Mouse (Mus musculus) adrenal gland, postnatal 36 days (tissue): ENCODE measurements around the gene Il17rc. TPM values are rescaled to one million over a fixed set of nuclear protein-coding genes. Genes with fewer than 3 reads are reported as not detected.

Experiments
- DNase-seq, 2 experiments: peaks; one replicate each; pipeline ENCODE4 v3.0.0; 2021; ENCODE audit warnings: mixed read lengths in 1 of 2
- microRNA-seq: library from miRNA; unstranded; fragments of <30 nt; microRNA quantifications from one replicate; pipeline ENCODE4 v1.2.0, GENCODE M21; 2021
- total RNA-seq, 2 experiments: library from RNA; stranded (reverse); gene quantifications; 2 replicates each; pipeline ENCODE4 v1.2.3; 2021

Gene Il17rc
- total RNA-seq, 2 experiments from 2014 or later: 18.1 to 19.5 TPM

- no peak for DNase-seq
Measured at GRCm38 (mm10) chr6:113495071-113495675, 23.9 kb downstream of the Il17rc start.

DNA sequence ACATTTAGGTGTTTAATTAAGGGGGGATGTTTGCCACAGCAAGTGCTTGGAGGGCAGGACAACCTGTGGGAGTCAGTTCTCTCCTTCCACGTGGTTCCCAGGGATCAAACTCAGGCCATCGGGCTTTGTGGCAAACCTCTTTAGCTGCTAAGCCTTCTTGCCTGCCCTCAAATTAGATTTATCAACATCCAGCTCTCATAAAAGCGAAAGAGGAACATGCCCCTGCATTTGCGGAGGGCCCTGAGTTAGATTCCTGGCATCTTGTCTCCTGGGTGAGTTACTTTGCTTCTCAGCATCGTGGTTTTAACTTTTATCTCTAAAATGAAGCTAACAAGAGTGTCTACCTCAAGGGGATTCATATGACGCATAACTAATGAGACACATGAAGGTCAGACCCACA lies 28.1 kb downstream of the Il17rc start:
- no peak for DNase-seq

- no peak for DNase-seq
Measured at GRCm38 (mm10) chr6:113501388-113502084, 30.3 kb downstream of the Il17rc start, which contains the start of gene Prrt3. TSS of gene Prrt3 (minus strand) at chr6:113501931.

DNA sequence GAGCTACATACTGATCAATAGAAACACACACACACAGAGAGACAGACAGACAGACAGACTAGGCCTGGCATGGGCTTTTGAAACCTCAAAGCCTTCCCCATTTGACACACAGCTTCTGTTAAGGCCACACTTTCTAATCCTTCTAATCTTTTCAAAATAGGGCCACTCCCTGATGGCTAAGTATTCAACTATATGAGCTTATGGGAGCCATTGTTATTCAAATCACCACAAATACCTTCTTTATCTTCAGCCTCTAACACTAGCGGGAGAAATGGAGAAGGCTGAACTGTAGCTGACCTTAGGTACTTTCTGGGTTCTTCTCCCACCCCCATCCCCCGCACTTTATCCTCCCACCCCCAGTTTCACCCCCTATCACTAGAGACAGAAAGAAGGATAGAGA lies 31.6 kb downstream of the Il17rc start:
- DNase-seq: no peak

DNA sequence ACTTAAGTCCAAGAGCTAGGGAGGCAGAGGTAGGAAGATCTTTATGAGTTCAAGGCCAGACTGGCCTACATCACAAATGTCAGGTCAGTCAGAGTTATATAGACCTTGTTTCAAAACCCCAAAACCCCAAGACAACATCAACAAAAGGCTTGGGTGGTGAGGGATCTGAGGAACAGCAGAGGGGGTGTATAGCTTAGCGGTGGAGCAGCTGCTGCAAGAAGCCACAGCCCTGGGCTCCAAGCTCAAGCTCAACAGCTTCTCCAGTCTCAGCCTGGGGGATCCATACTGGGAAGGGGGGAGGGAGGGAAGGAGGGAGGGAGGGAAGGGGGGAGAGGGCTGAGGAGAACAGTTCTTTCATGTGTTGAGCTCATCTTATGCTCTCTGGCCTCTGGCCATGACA lies 34.5 kb downstream of the Il17rc start:
- DNase-seq: no peak

DNA sequence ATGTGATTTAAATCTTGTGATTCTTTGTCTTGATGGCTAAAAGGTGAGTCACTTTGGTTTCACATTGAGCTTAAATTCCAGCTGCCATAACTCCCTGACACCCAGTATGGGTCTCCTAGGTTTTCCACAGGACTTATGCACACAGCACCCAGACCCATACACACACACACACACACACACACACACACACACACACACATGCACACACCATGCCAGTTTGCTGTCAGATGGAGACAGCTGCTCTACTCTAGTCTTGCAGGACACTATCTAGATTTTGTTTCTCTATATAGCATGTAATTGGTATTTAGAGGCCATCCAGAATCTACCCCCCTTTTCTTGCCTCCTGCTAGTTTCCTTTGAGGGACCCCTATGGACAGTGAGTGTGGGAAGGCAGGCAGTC lies 35.9 kb downstream of the Il17rc start:
- no peak for DNase-seq

GRCm38 (mm10) chr6:113508272-113508946 lies 37.2 kb downstream of the Il17rc start:
- peak in 1 of 2 experiments; percentile 15 for DNase-seq

GRCm38 (mm10) chr6:113508947-113509280 lies 37.7 kb downstream of the Il17rc start:
- DNase-seq: no peak

DNA sequence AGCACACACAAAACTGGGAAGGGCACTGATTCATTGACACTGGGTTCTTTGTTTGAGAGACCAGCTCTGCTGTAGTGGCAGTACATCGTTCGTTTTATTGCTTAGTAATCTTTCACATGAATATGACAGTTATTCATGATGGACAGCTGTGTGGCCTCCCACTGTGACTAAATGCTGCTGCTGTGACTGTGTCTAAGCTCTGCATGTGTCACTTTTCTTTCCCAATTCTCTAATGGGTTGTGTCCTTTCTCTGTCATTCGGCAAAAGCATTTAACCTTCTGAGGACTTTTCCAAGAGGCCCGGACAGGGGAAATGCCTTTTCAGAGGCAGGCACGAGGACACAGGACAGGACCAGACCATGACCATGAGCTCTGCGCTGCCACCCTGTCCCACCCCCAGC lies 42.7 kb downstream of the Il17rc start:
- DNase-seq: peak in 1 of 2 experiments; percentile 44

DNA sequence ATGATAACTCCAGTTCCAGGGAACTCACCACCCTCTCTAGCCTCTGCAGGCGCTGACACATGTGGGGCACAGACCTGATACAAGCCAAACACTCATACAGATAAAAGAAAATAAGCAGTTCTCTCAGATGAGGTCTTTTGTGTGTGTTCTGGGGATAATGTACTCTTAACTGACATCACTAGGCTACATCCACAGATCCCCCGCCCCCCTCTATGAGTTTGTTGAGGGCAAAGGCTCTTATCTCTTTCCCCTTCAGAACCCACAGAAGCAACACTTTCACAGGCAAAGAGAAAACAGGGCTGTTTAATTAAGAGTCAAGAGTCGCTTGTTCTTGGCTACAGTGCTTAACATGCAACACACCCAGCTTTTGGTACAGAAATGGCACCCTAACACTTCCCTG lies 43.4 kb downstream of the Il17rc start:
- DNase-seq: no peak

DNA sequence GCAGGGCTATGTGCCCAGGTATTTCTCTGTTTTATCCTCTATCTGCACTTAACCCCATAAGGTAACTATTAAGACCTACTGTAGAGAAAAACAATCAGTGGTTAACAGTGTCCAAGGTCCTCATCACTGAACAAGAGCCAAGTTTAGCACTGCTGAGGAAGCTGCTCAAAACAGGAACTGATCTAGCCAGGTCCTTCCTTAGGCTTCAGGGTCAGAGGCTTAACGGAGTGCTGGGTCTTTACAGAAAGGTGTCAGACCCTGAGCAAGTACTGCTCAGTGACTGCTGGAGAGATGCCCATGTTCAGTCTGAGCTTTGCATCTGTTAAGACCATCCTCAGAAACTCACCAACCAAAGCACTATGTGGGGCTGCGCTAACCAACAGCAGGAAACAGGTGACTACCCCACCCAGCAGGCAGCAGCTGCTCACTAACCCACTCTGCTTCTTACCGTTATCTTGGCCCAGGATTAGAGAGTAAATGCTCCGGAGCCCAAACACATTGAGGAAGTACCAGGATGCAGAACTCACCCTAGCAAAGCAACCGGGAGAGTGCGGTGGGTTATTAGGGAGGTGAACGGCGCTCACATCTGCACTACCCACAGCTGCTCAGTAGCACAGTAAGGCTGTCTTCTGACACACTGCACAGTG lies 46.3 kb downstream of the Il17rc start:
- DNase-seq: no peak

GRCm38 (mm10) chr6:113522310-113522709 lies 51.1 kb downstream of the Il17rc start:
- no peak for DNase-seq

GRCm38 (mm10) chr6:113523420-113523819 lies 52.2 kb downstream of the Il17rc start:
- DNase-seq: no peak

DNA sequence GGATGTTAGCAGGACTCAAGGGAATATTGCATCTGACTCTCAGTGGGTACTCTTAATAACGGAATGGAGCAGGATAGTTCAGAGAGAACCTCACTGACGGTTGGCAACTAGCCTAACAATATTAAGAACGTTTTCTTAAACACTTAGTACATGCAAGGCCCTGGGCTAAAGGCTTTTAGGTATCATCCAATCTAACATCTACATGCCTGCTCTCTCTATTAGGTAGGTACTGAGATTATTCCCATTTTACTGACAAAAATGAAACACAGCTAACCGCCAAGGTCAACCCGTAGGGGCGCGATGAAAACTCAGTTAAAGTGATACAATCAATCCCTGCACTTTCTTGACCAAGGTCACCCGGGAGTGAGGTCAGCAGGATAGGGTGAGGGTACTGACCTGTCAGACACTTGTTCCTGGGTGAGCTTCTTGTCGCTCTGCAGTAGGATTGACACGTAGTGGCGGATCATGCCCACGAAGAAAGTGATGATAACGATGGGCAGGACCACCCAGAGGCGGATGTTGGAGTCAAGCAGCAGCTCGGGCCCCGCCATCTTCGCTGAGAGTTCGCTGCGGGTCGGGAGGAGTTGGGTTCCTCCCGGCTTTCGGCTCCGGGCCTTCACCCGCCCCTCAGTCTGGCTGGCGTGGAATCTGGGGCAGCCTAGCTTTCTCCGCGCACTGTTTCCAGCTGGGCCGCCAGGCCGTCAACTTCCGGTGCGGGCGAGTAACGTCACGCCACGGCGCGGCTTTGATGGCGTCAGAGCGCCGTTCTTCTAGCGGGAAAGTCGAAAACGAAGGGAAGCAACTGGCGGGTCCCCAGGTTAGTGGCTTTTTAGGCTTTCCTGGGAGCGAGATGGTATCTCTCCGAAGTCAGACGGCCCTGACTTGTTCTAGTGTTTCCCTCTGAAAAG lies 60.0 kb downstream of the Il17rc start, which contains the start of the genes Emc3 and Fancd2:
TSS of gene Emc3 (minus strand) at position 721 of the 908 bp plus-strand sequence.
TSS of gene Fancd2 (plus strand) at position 751 of the 908 bp plus-strand sequence.
- peak; percentile 90 to 93 for DNase-seq

GRCm38 (mm10) chr6:113531840-113532404 lies 60.7 kb downstream of the Il17rc start:
- no peak for DNase-seq

Small RNAs within 50 kb of the gene (microRNA-seq; reads per million reads assigned to microRNA genes)
- gene Gm23365 (not detected), gene Gm24387 (not detected)

Other genes starting within 250 kb of the Il17rc start
- gene Mtmr14, start 233.6 kb upstream of the Il17rc start, total RNA-seq: 10 to 100 TPM; 19.7 to 30.1 TPM
- gene Cpne9, start 189.1 kb upstream of the Il17rc start, total RNA-seq: 1 to 10 TPM; 1.1 TPM
- 10 to 100 TPM; 25.2 to 27.2 TPM for gene Brpf1, start 164.3 kb upstream of the Il17rc start, total RNA-seq
- 10 to 100 TPM; 14.0 to 15.4 TPM for gene Ogg1, start 144.5 kb upstream of the Il17rc start, total RNA-seq
- gene Camk1, start 127.4 kb upstream of the Il17rc start, total RNA-seq: 10 to 100 TPM; 46.4 to 53.9 TPM
- 10 to 100 TPM; 36.3 to 43.8 TPM for gene Tada3, start 93.5 kb upstream of the Il17rc start, total RNA-seq
- 100 to 1,000 TPM; 193 to 213 TPM for gene Arpc4, start 93.3 kb upstream of the Il17rc start, total RNA-seq
- 1 to 10 TPM; 2.2 to 3.6 TPM for gene Ttll3, start 82.2 kb upstream of the Il17rc start, total RNA-seq
- 1 to 10 TPM; 4.6 to 7.2 TPM for gene Rpusd3, start 52.1 kb upstream of the Il17rc start, total RNA-seq
- 100 to 1,000 TPM; 344 to 362 TPM for gene Cidec, start 35.7 kb upstream of the Il17rc start, total RNA-seq
- 10 to 100 TPM; 45.0 to 50.6 TPM for gene Jagn1, start 28.9 kb upstream of the Il17rc start, total RNA-seq
- gene Il17re, start 12.9 kb upstream of the Il17rc start, total RNA-seq: under 1 TPM; 0.50 to 0.76 TPM
- gene Creld1, start 11.9 kb downstream of the Il17rc start, total RNA-seq: 10 to 100 TPM; 55.9 to 58.0 TPM
- gene Prrt3, start 30.5 kb downstream of the Il17rc start, total RNA-seq: under 1 TPM; 0.17 to 0.26 TPM
- 100 to 1,000 TPM in 1 of 2 experiments, 10 to 100 TPM in 1; 96.2 to 122 TPM for gene Emc3, start 60.2 kb downstream of the Il17rc start, total RNA-seq
- 1 to 10 TPM in 1 of 2 experiments, under 1 TPM in 1; 0.83 to 1.5 TPM for gene Fancd2, start 60.3 kb downstream of the Il17rc start, total RNA-seq
- under 1 TPM in 1 of 2 experiments, not detected in 1; 0.40 TPM for gene Fancd2os, start 129.3 kb downstream of the Il17rc start, total RNA-seq
- 100 to 1,000 TPM; 164 to 225 TPM for gene Brk1, start 133.3 kb downstream of the Il17rc start, total RNA-seq
- 10 to 100 TPM; 27.1 to 32.8 TPM for gene Vhl, start 152.5 kb downstream of the Il17rc start, total RNA-seq
- 10 to 100 TPM; 17.8 to 21.9 TPM for gene Irak2, start 167.0 kb downstream of the Il17rc start, total RNA-seq
- 10 to 100 TPM; 58.0 to 60.5 TPM for gene Tatdn2, start 225.6 kb downstream of the Il17rc start, total RNA-seq
- not detected for gene Ghrl, start 248.5 kb downstream of the Il17rc start, total RNA-seq